Mouse (Mus musculus): ENCODE data around the gene Tbc1d9.

The Tbc1d9 gene

GRCm38 (mm10) chr8:83165235-83165930 is at the start of gene Tbc1d9:
Gene Tbc1d9, plus strand, starts transcription at chr8:83165352.
- peak; percentile 64 for DNase-seq (ENCODE audit: low read depth, low spot score)

- no peak for DNase-seq (ENCODE audit: low read depth, low spot score)
These were observed 30.1 kb upstream of the Tbc1d9 start for GRCm38 (mm10) chr8:83135086-83135485.

- DNase-seq (ENCODE audit: low read depth, low spot score) = no peak
These were observed 25.1 kb upstream of the Tbc1d9 start for GRCm38 (mm10) chr8:83140068-83140467.

GRCm38 (mm10) chr8:83140701-83141111 is 24.4 kb upstream of the Tbc1d9 start:
- DNase-seq (ENCODE audit: low read depth, low spot score) = no peak

GRCm38 (mm10) chr8:83141358-83141757 is 23.8 kb upstream of the Tbc1d9 start:
- DNase-seq (ENCODE audit: low read depth, low spot score) = no peak

GRCm38 (mm10) chr8:83144601-83145000 is 20.6 kb upstream of the Tbc1d9 start:
- no peak for DNase-seq (ENCODE audit: low read depth, low spot score)

GRCm38 (mm10) chr8:83145421-83145820 is 19.7 kb upstream of the Tbc1d9 start:
- DNase-seq (ENCODE audit: low read depth, low spot score) = no peak

- no peak for DNase-seq (ENCODE audit: low read depth, low spot score)
These were observed 16.0 kb upstream of the Tbc1d9 start for GRCm38 (mm10) chr8:83149124-83149523.

GRCm38 (mm10) chr8:83152055-83152454 is 13.1 kb upstream of the Tbc1d9 start:
- DNase-seq (ENCODE audit: low read depth, low spot score) = no peak

- no peak for DNase-seq (ENCODE audit: low read depth, low spot score)
These were observed 12.7 kb upstream of the Tbc1d9 start for GRCm38 (mm10) chr8:83152470-83152869.

- DNase-seq (ENCODE audit: low read depth, low spot score) = no peak
These were observed 10.0 kb upstream of the Tbc1d9 start for GRCm38 (mm10) chr8:83155110-83155509.

- no peak for DNase-seq (ENCODE audit: low read depth, low spot score)
These were observed 6.2 kb upstream of the Tbc1d9 start for GRCm38 (mm10) chr8:83158971-83159370.

GRCm38 (mm10) chr8:83159615-83160014 is 5.5 kb upstream of the Tbc1d9 start:
- DNase-seq (ENCODE audit: low read depth, low spot score) = no peak

GRCm38 (mm10) chr8:83160613-83161012 is 4.5 kb upstream of the Tbc1d9 start:
- no peak for DNase-seq (ENCODE audit: low read depth, low spot score)

- DNase-seq (ENCODE audit: low read depth, low spot score) = no peak
These were observed 1.0 kb downstream of the Tbc1d9 start, which contains the start of gene Gm10645 for GRCm38 (mm10) chr8:83165931-83166867. Gene Gm10645, minus strand, starts transcription at chr8:83166170.

- no peak for DNase-seq (ENCODE audit: low read depth, low spot score)
These were observed 2.8 kb downstream of the Tbc1d9 start for GRCm38 (mm10) chr8:83167932-83168331.

GRCm38 (mm10) chr8:83169127-83169526 is 4.0 kb downstream of the Tbc1d9 start:
- DNase-seq (ENCODE audit: low read depth, low spot score) = no peak

- no peak for DNase-seq (ENCODE audit: low read depth, low spot score)
These were observed 4.6 kb downstream of the Tbc1d9 start for GRCm38 (mm10) chr8:83169709-83170108.

GRCm38 (mm10) chr8:83170894-83171293 is 5.7 kb downstream of the Tbc1d9 start:
- no peak for DNase-seq (ENCODE audit: low read depth, low spot score)

- DNase-seq (ENCODE audit: low read depth, low spot score) = no peak
These were observed 10.5 kb downstream of the Tbc1d9 start for GRCm38 (mm10) chr8:83175680-83176079.

- no peak for DNase-seq (ENCODE audit: low read depth, low spot score)
These were observed 11.6 kb downstream of the Tbc1d9 start for GRCm38 (mm10) chr8:83176785-83177184.

- DNase-seq (ENCODE audit: low read depth, low spot score) = no peak
These were observed 12.4 kb downstream of the Tbc1d9 start for GRCm38 (mm10) chr8:83177317-83178195.

Measured in brain, embryonic 18.5 days (tissue).